ENCODE assay signal across 8 mouse cellular contexts in genomic region chr11:98357396-98358160, GRCm38 (mm10). TPM values are rescaled to one million over a fixed set of nuclear protein-coding genes. Genes with fewer than 3 reads are reported as not detected.
A peak's percentile ranks its signal among the peaks of the same experiment; 100 is the strongest.
DNase-seq lines count a peak whose midpoint lies in the region; ATAC-seq and TF ChIP-seq lines count a peak whose summit lies in the region.

No protein-coding gene starts in this region.

- TF ChIP-seq CTCF in MEL (IDR thresholded peaks at IDR 0.05 in 2 of 3, conservative IDR thresholded peaks at IDR 0.05 in 1 of 3; ENCODE audit: control insufficient read depth in 1 of 3, insufficient read depth in 1 of 3, low read depth in 2 of 3, low read length in 3 of 3, poor library complexity in 1 of 3, severe bottlenecking in 1 of 3): no peak
- TF ChIP-seq CTCF in lung, embryonic 14.5 days (IDR thresholded peaks at IDR 0.05; ENCODE audit: low read depth): no peak

- TF ChIP-seq RAD21 in MEL (IDR thresholded peaks at IDR 0.05; ENCODE audit: low read depth, low read length): no peak

- peaks cover 9 to 28% of the 10 kb centered on the region in 2 experiments for H3K4me1 ChIP-seq in MEL (ENCODE audit: control insufficient read depth in 1 of 2, insufficient read depth in 2 of 2, low read length in 2 of 2)
- peaks cover 73% of the 10 kb centered on the region for H3K4me1 ChIP-seq in hindbrain, embryonic 10.5 days (replicated peaks)
- H3K4me1 ChIP-seq in lung, embryonic 14.5 days (ENCODE audit: insufficient read depth): peaks cover 18% of the 10 kb centered on the region

- no peak for TF ChIP-seq EP300 in MEL (IDR thresholded peaks at IDR 0.05; ENCODE audit: low read depth in 1 of 2, low read length in 2 of 2)

- peak overlapping the region; percentile 63 for H3K9ac ChIP-seq in MEL (ENCODE audit: control insufficient read depth, low read depth, low read length, poor library complexity, severe bottlenecking)
- peak overlapping the region; percentile 48 for H3K9ac ChIP-seq in lung, embryonic 14.5 days

- DNase-seq in cerebellum, adult 9-10 months: peak; percentile 65
- no peak for DNase-seq in cerebellum, postnatal 36 days
- no peak for DNase-seq in MEL (ENCODE audit: low read depth, low spot score)
- peak; percentile 5 for DNase-seq in hindbrain, embryonic 10.5 days (ENCODE audit: low spot score)
- no peak for DNase-seq in lung, embryonic 14.5 days
- DNase-seq in right cerebral cortex, adult 18-20 months: no peak
- DNase-seq in spleen, postnatal 36 days (ENCODE audit: low spot score in 2 of 2): no peak
- DNase-seq in layer of hippocampus, postnatal 25 days (ENCODE audit: extremely low spot score in 1 of 2, low spot score in 1 of 2): no peak

- H3K27ac ChIP-seq in MEL (ENCODE audit: control insufficient read depth, low read depth, low read length): peak overlapping the region; percentile 77
- H3K27ac ChIP-seq in hindbrain, embryonic 10.5 days: peak overlapping the region; percentile 94
- peak overlapping the region; percentile 91 for H3K27ac ChIP-seq in lung, embryonic 14.5 days (ENCODE audit: low read depth)

- H3K4me3 ChIP-seq in MEL (ENCODE audit: control insufficient read depth in 1 of 2, insufficient read depth in 1 of 2, low read depth in 2 of 2, low read length in 2 of 2): peak overlapping the region; percentile 58 to 75
- H3K4me3 ChIP-seq in hindbrain, embryonic 10.5 days: peak overlapping the region; percentile 86
- peak overlapping the region; percentile 57 for H3K4me3 ChIP-seq in lung, embryonic 14.5 days (ENCODE audit: low read depth, low read length)

- H3K27me3 ChIP-seq in MEL (ENCODE audit: control insufficient read depth in 1 of 2, insufficient read depth in 2 of 2, low read length in 2 of 2): no peaks in the 10 kb centered on the region
- peaks cover 47% of the 10 kb centered on the region for H3K27me3 ChIP-seq in hindbrain, embryonic 10.5 days (ENCODE audit: insufficient read depth, poor library complexity, severe bottlenecking)
- peaks cover 12% of the 10 kb centered on the region for H3K27me3 ChIP-seq in lung, embryonic 14.5 days (ENCODE audit: insufficient read depth, low read length)

- ATAC-seq in lung, embryonic 14.5 days (ENCODE audit: insufficient read depth): peak; percentile 32; the same call in 1 of the 2 replicates

- WGBS in hindbrain, embryonic 10.5 days: 9% methylated on average over 13 of the region's 13 CpGs
- 9% methylated on average over 13 of the region's 13 CpGs for WGBS in lung, embryonic 14.5 days

- peaks cover 29% of the 10 kb centered on the region for H3K79me2 ChIP-seq in MEL (ENCODE audit: control insufficient read depth, insufficient read depth, low read length, poor library complexity)

- H3K36me3 ChIP-seq in MEL (ENCODE audit: control insufficient read depth in 1 of 2, insufficient read depth in 2 of 2, low read length in 2 of 2): peaks cover 0 to 17% of the 10 kb centered on the region in 2 experiments; a peak in 2 of 4 replicates
- H3K36me3 ChIP-seq in hindbrain, embryonic 10.5 days: no peaks in the 10 kb centered on the region
- H3K36me3 ChIP-seq in lung, embryonic 14.5 days (ENCODE audit: insufficient read depth): no peaks in the 10 kb centered on the region

- TF ChIP-seq POLR2A in MEL (IDR thresholded peaks at IDR 0.05; ENCODE audit: control insufficient read depth in 1 of 2, insufficient read depth in 1 of 2, low read depth in 1 of 2, low read length in 2 of 2, poor library complexity in 1 of 2): no peak

- H3K4me2 ChIP-seq in lung, embryonic 14.5 days: peak overlapping the region; percentile 89

- H3K9me3 ChIP-seq in MEL (replicated peaks; ENCODE audit: insufficient read depth, low read length): no peaks in the 10 kb centered on the region
- H3K9me3 ChIP-seq in hindbrain, embryonic 10.5 days: no peaks in the 10 kb centered on the region
- no peaks in the 10 kb centered on the region for H3K9me3 ChIP-seq in lung, embryonic 14.5 days (ENCODE audit: low read depth, low read length)

TF ChIP-seq in MEL, 35 proteins besides CTCF, POLR2A, EP300 and RAD21:
- TF ChIP-seq TBP (IDR thresholded peaks at IDR 0.05; ENCODE audit: low read depth, low read length): no peak
- no peak for TF ChIP-seq MYB (IDR thresholded peaks at IDR 0.05; ENCODE audit: low read depth, low read length)
- TF ChIP-seq POLR2AphosphoS5 (IDR thresholded peaks at IDR 0.05; ENCODE audit: borderline replicate concordance, low read depth, low read length): no peak
- TF ChIP-seq GATA1 (IDR thresholded peaks at IDR 0.05; ENCODE audit: low read depth, low read length): no peak
- no peak for TF ChIP-seq MXI1 (IDR thresholded peaks at IDR 0.05; ENCODE audit: low read depth, low read length)
- TF ChIP-seq NRF1 (IDR thresholded peaks at IDR 0.05; ENCODE audit: insufficient read depth, low read depth, low read length, poor library complexity, severe bottlenecking): no peak
- no peak for TF ChIP-seq RCOR1 (IDR thresholded peaks at IDR 0.05; ENCODE audit: low read depth, low read length)
- no peak for TF ChIP-seq MAZ (IDR thresholded peaks at IDR 0.05; ENCODE audit: low read depth, low read length)
- no peak for TF ChIP-seq E2F4 (IDR thresholded peaks at IDR 0.05; ENCODE audit: borderline replicate concordance, low read depth, low read length)
- TF ChIP-seq TAL1 (IDR thresholded peaks at IDR 0.05; ENCODE audit: low read length): no peak
- TF ChIP-seq UBTF (IDR thresholded peaks at IDR 0.05; ENCODE audit: borderline replicate concordance, insufficient read depth, low read depth, low read length): no peak
- no peak for TF ChIP-seq ETS1 (IDR thresholded peaks at IDR 0.05; ENCODE audit: low read depth, low read length)
- no peak for TF ChIP-seq ELF1 (IDR thresholded peaks at IDR 0.05; ENCODE audit: low read depth, low read length)

RNA-seq across cellular contexts. Expression of gene Stard3, which starts 0.6 kb away (rescaled TPM):
- total RNA-seq in MEL (2012; rRNA removed): 61.7 and 62.5 TPM in 2 replicates
- polyA plus RNA-seq in MEL (2012; ENCODE audit: insufficient read depth in 1 of 2, insufficient read length in 2 of 2, low read depth in 1 of 2, low replicate concordance in 2 of 2, missing spikeins in 1 of 2): 10 to 100 TPM in 1 of 2 experiments, not detected in 1; 53.0 TPM
- 55.5 and 57.8 TPM in 2 replicates for polyA plus RNA-seq in hindbrain, embryonic 10.5 days (2016; fragmentation: Nextera tagmentation; extraction: Ambion mirVana)
- polyA plus RNA-seq in lung, embryonic 14.5 days (2014; fragmentation: Nextera tagmentation; extraction: Ambion mirVana): 38.2 and 42.7 TPM in 2 replicates
- total RNA-seq in layer of hippocampus, postnatal 25 days (2021): 10 to 100 TPM; 31.5 to 34.3 TPM

RNA-seq across cellular contexts. Expression of gene Ppp1r1b, which starts 9.4 kb away (rescaled TPM):
- 25.4 and 35.2 TPM in 2 replicates for total RNA-seq in MEL (2012; rRNA removed)
- 100 to 1,000 TPM in 1 of 2 experiments, not detected in 1; 114 TPM for polyA plus RNA-seq in MEL (2012; ENCODE audit: insufficient read depth in 1 of 2, insufficient read length in 2 of 2, low read depth in 1 of 2, low replicate concordance in 2 of 2, missing spikeins in 1 of 2)
- 1.0 and 1.3 TPM in 2 replicates for polyA plus RNA-seq in hindbrain, embryonic 10.5 days (2016; fragmentation: Nextera tagmentation; extraction: Ambion mirVana)
- 0.53 and 1.3 TPM in 2 replicates for polyA plus RNA-seq in lung, embryonic 14.5 days (2014; fragmentation: Nextera tagmentation; extraction: Ambion mirVana)
- 10 to 100 TPM; 45.4 to 49.9 TPM for total RNA-seq in layer of hippocampus, postnatal 25 days (2021)

RNA-seq across cellular contexts. Expression of gene Tcap, which starts 26.0 kb away (rescaled TPM):
- not detected in 2 replicates for total RNA-seq in MEL (2012; rRNA removed)
- under 1 TPM in 1 of 2 experiments, not detected in 1; 0.07 TPM for polyA plus RNA-seq in MEL (2012; ENCODE audit: insufficient read depth in 1 of 2, insufficient read length in 2 of 2, low read depth in 1 of 2, low replicate concordance in 2 of 2, missing spikeins in 1 of 2)
- 0.17 and 0.29 TPM in 2 replicates for polyA plus RNA-seq in hindbrain, embryonic 10.5 days (2016; fragmentation: Nextera tagmentation; extraction: Ambion mirVana)
- 3.8 TPM in 1 of 2 replicates, not detected in the other for polyA plus RNA-seq in lung, embryonic 14.5 days (2014; fragmentation: Nextera tagmentation; extraction: Ambion mirVana)
- total RNA-seq in layer of hippocampus, postnatal 25 days (2021): under 1 TPM; 0.66 to 0.76 TPM

RNA-seq across cellular contexts. Expression of gene Neurod2, which starts 28.1 kb away (rescaled TPM):
- total RNA-seq in MEL (2012; rRNA removed): not detected in 2 replicates
- polyA plus RNA-seq in MEL (2012; ENCODE audit: insufficient read depth in 1 of 2, insufficient read length in 2 of 2, low read depth in 1 of 2, low replicate concordance in 2 of 2, missing spikeins in 1 of 2): not detected
- 0.07 and 0.13 TPM in 2 replicates for polyA plus RNA-seq in hindbrain, embryonic 10.5 days (2016; fragmentation: Nextera tagmentation; extraction: Ambion mirVana)
- polyA plus RNA-seq in lung, embryonic 14.5 days (2014; fragmentation: Nextera tagmentation; extraction: Ambion mirVana): not detected in 2 replicates
- total RNA-seq in layer of hippocampus, postnatal 25 days (2021): 100 to 1,000 TPM; 139 to 148 TPM

RNA-seq across cellular contexts. Expression of gene Pnmt, which starts 28.7 kb away (rescaled TPM):
- not detected in 2 replicates for total RNA-seq in MEL (2012; rRNA removed)
- polyA plus RNA-seq in MEL (2012; ENCODE audit: insufficient read depth in 1 of 2, insufficient read length in 2 of 2, low read depth in 1 of 2, low replicate concordance in 2 of 2, missing spikeins in 1 of 2): not detected
- polyA plus RNA-seq in hindbrain, embryonic 10.5 days (2016; fragmentation: Nextera tagmentation; extraction: Ambion mirVana): 0.65 and 1.2 TPM in 2 replicates
- not detected in 2 replicates for polyA plus RNA-seq in lung, embryonic 14.5 days (2014; fragmentation: Nextera tagmentation; extraction: Ambion mirVana)
- not detected for total RNA-seq in layer of hippocampus, postnatal 25 days (2021)

Comparison
In these comparisons a context has a peak if more than half of its experiments do, and no peak if none do; other contexts are left out.
1. DNase-seq: peak in cerebellum, adult 9-10 months (single experiment) and hindbrain, embryonic 10.5 days (single experiment); none in cerebellum, postnatal 36 days (0 of 2), MEL (single experiment), lung, embryonic 14.5 days (single experiment), right cerebral cortex, adult 18-20 months (single experiment), spleen, postnatal 36 days (0 of 2) and layer of hippocampus, postnatal 25 days (0 of 2).
2. RNA of gene Ppp1r1b, which starts 9.4 kb away (polyA plus RNA-seq): 114 TPM in MEL; 1.0 to 1.3 TPM in hindbrain, embryonic 10.5 days and 0.53 to 1.3 TPM in lung, embryonic 14.5 days; every median in the first group is over 10 times any median in the second.
3. Peak in every context shown above with its lines, with median percentiles within 50 percentile points of each other: H3K27ac ChIP-seq and H3K4me3 ChIP-seq.